Mouse (Mus musculus) testis, adult 2 months (tissue): ENCODE data around the gene Ceacam2.
"Not testable (repeated sequence)": the region's sequence is repeated elsewhere in the genome, so short reads cannot be mapped to it uniquely, and the experiment has no call there.

Experiments used
- CTCF ChIP-seq: fragments of 200-500 bp; IDR thresholded peaks from 2 replicates; pipeline ENCODE4 v1.5.1; 2012; ENCODE audit warnings: low read depth, mild to moderate bottlenecking, inconsistent platforms, low read length, moderate library complexity; ENCODE audit not compliant: control insufficient read depth, insufficient read depth, insufficient replicate concordance
- POLR2A ChIP-seq: fragments of 200-500 bp; IDR thresholded peaks from 2 replicates; pipeline ENCODE4 v1.6.1; 2012; ENCODE audit warnings: low read depth, mild to moderate bottlenecking, inconsistent platforms, low read length, moderate library complexity; ENCODE audit not compliant: control insufficient read depth

DNA sequence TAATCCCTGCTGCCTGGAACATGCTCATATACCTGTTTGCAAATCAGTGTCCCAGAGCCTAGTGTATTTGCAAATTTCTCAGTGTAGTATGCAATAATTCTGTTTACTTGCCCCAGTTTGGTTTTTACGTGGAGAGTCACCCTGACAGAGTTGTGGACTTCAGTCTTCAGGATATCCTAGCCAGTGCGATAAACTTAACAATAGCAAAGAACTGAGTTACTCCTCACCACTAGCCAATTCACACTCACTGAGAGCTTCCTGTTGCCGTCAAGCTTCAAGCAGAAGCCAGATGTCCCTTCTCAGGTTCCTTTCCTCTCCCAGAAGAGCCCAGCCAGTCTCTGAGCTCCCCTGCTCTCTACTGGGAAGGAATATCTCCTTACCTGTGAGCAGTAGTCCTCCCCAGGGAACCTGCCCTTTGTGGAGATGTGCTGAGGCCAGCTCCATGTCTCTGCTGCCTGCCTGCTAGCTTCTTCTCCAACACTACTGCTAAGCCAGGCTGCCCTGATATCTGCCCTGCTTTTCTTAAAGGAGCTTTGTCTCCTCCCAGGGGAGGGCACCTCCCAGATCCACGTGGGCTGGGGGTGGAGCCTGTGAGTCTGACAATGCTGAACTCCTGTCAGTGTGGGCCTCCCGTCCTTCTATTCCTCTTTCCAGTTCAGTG, 62.4 kb downstream of the Ceacam2 start, which contains the start of gene Ceacam1:
- not testable (repeated sequence) for TF ChIP-seq CTCF, POLR2A
